Mouse (Mus musculus) heart, postnatal 0 days (tissue): ENCODE results near the gene Mindy4. TPM values are rescaled to one million over a fixed set of nuclear protein-coding genes. Genes with fewer than 3 reads are reported as not detected.

Experiments used
- ATAC-seq: fragments of 200-750 bp; cut with Nextera tagmentation; 2 replicates; pipeline ENCODE4 v1.8.0; 2017; ENCODE audit warnings: low read depth, moderate number of reproducible peaks, moderate library complexity; ENCODE audit not compliant: insufficient read depth
- DNase-seq: peaks from one replicate; pipeline ENCODE4 v3.0.0-alpha.2; 2016; ENCODE audit warnings: low spot score
- H3K27ac ChIP-seq: fragments of 300-500 bp; sonication (generic); 2 replicates; pipeline ENCODE4 v1.5.1; 2014; ENCODE audit warnings: low read depth, mild to moderate bottlenecking
- H3K27me3 ChIP-seq: fragments of 300-500 bp; sonication (generic); 2 replicates; pipeline ENCODE4 v1.6.1; 2014; ENCODE audit warnings: low read length, mixed read lengths; ENCODE audit not compliant: control insufficient read depth, insufficient read depth
- H3K36me3 ChIP-seq: fragments of 300-500 bp; sonication (generic); replicated peaks from 2 replicates; pipeline ENCODE4 v1.6.1; 2014; ENCODE audit warnings: low read length, mixed read lengths; ENCODE audit not compliant: control insufficient read depth, insufficient read depth
- H3K4me1 ChIP-seq: fragments of 300-500 bp; sonication (generic); 2 replicates; pipeline ENCODE4 v1.6.1; 2014; ENCODE audit warnings: antibody characterized with exemption; ENCODE audit not compliant: control insufficient read depth, insufficient read depth
- H3K4me2 ChIP-seq: fragments of 300-500 bp; sonication (generic); 2 replicates; pipeline ENCODE4 v1.6.1; 2014; ENCODE audit warnings: low read depth, mild to moderate bottlenecking, low read length, moderate library complexity
- H3K4me3 ChIP-seq: fragments of 300-500 bp; sonication (generic); 2 replicates; pipeline ENCODE4 v1.5.1; 2014; ENCODE audit warnings: low read depth, low read length
- H3K9ac ChIP-seq: fragments of 300-500 bp; sonication (generic); replicated peaks from 2 replicates; pipeline ENCODE4 v1.6.1; 2014; ENCODE audit warnings: low read depth, low read length, mixed read lengths
- H3K9me3 ChIP-seq: fragments of 300-500 bp; sonication (generic); replicated peaks from 2 replicates; pipeline ENCODE4 v1.6.1; 2016; ENCODE audit warnings: low read length; ENCODE audit not compliant: control insufficient read depth
- CTCF ChIP-seq: IDR thresholded peaks from 2 replicates; pipeline ENCODE4 v1.5.1; 2016; ENCODE audit warnings: antibody characterized with exemption, control low read depth, low read depth
- EP300 ChIP-seq: IDR thresholded peaks from 2 replicates; pipeline ENCODE4 v1.6.1; 2016; ENCODE audit warnings: antibody characterized with exemption, low read depth
- WGBS: fragments of 180-500 bp; shearing (Covaris S2); extraction: QIAGEN DNeasy Blood & Tissue Kit; methylation state at CpG from one replicate; pipeline ENCODE4 v1.1.7; 2014; 5-methylcytosine and 5-hydroxymethylcytosine counted together
- polyA plus RNA-seq: library from polyadenylated mRNA; unstranded; fragments of >200 nt; fragmentation: Nextera tagmentation; extraction: Ambion mirVana; gene quantifications from 2 replicates; pipeline ENCODE4 v1.2.1, GENCODE M21; 2015
- total RNA-seq: library from RNA; depleted of rRNA; stranded (reverse); fragments of >200 nt; gene quantifications from 2 replicates; pipeline ENCODE4 v1.2.3, GENCODE M21; 2014; ENCODE audit warnings: low replicate concordance

Mindy4 gene
- total and polyA plus RNA-seq, 2 experiments from 2014 or later = 3.9 to 31.2 TPM

DNA sequence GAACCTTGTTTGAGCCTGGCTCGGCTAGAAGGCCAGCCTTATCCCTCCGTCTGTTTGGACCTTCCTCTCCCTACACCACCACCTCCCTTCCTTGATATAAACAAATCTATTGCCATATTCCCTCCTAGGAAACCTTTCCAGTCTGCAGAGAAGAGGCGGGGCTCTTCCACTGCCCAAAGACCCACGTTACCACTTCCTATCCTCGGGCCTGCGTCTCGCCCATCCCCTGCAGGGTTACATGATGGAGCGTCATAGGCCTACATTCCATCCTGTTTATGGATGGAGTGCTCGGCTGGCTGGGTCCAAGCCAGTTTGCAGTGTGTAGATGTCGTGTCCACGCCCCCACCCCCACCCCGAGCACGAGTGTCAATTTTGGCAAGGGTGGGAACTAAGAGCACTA lies 124.1 kb downstream of the Mindy4 start:
- Histone ChIP-seq H3K9me3 (no peaks in the 10 kb centered on the region), H3K9ac (no peak overlapping the region), H3K4me3 (no peak overlapping the region), H3K36me3 (no peaks in the 10 kb centered on the region), H3K4me1 (peaks cover 19% of the 10 kb centered on the region), H3K27ac (peak overlapping the region; percentile 22), H3K27me3 (no peaks in the 10 kb centered on the region), H3K4me2 (no peak overlapping the region)
- DNase-seq = peak; percentile 28
- 60% methylated on average over 13 of the region's 13 CpGs for WGBS
- TF ChIP-seq EP300 (no peak), CTCF (no peak)
- peak; percentile 57 for ATAC-seq

DNA sequence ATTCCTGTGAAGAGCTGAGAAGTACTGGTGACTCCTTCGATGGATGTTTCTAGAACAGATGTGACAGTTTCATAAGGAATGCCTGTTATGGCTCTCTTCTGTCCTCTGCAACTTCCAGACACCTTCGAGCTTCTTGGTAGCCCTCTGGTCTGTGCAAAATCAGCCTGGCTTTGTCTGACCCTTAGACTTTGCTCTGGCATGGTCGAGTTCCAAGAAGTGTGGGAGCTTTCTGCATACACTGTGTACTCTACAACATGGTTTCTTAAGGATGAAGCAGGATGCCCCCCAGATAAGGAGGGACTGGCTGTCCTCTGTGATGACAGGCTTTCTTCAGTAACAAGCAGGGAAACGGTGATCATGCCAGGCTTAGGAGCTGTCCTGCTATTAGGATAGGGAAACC lies 125.0 kb downstream of the Mindy4 start:
- TF ChIP-seq CTCF = no peak
- TF ChIP-seq EP300 = no peak
- H3K9ac ChIP-seq = no peak overlapping the region
- no peak for DNase-seq
- H3K9me3 ChIP-seq = no peaks in the 10 kb centered on the region
- no peak for ATAC-seq
- no peak overlapping the region for H3K4me3 ChIP-seq
- no peak overlapping the region for H3K4me2 ChIP-seq
- H3K4me1 ChIP-seq = peaks cover 28% of the 10 kb centered on the region
- no peaks in the 10 kb centered on the region for H3K36me3 ChIP-seq
- H3K27ac ChIP-seq = peak overlapping the region; percentile 8; the same call in 1 of the 2 replicates
- 47% methylated on average over 4 of the region's 4 CpGs for WGBS
- H3K27me3 ChIP-seq = no peaks in the 10 kb centered on the region

DNA sequence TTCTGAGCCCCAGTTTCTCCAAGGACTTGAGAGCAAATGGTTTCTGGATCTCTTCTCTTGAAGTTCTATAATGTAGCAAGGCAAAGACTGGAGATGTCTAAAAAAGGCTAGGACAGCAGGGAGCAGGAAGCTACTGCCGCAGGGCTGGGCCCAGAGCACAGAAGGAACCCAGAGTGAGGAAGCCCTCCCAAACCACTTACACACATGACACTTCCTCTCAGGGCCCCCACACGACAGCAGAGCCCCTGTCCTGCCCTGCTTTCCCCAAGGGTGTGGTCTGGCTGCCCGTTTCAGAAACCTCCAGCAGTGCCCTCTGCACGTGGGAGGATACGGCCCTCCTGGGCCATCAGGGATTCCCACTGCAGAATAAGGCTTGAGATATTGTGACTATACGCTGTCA lies 128.1 kb downstream of the Mindy4 start:
- no peak overlapping the region for H3K9ac ChIP-seq
- 50% methylated on average over 6 of the region's 6 CpGs for WGBS
- H3K9me3 ChIP-seq = no peaks in the 10 kb centered on the region
- no peak for DNase-seq
- ATAC-seq = no peak
- no peak overlapping the region for H3K4me3 ChIP-seq
- H3K27me3 ChIP-seq = no peaks in the 10 kb centered on the region
- H3K27ac ChIP-seq = no peak overlapping the region
- H3K4me1 ChIP-seq = peaks cover 37% of the 10 kb centered on the region
- TF ChIP-seq CTCF (no peak), EP300 (no peak)
- no peaks in the 10 kb centered on the region for H3K36me3 ChIP-seq
- H3K4me2 ChIP-seq = no peak overlapping the region

DNA sequence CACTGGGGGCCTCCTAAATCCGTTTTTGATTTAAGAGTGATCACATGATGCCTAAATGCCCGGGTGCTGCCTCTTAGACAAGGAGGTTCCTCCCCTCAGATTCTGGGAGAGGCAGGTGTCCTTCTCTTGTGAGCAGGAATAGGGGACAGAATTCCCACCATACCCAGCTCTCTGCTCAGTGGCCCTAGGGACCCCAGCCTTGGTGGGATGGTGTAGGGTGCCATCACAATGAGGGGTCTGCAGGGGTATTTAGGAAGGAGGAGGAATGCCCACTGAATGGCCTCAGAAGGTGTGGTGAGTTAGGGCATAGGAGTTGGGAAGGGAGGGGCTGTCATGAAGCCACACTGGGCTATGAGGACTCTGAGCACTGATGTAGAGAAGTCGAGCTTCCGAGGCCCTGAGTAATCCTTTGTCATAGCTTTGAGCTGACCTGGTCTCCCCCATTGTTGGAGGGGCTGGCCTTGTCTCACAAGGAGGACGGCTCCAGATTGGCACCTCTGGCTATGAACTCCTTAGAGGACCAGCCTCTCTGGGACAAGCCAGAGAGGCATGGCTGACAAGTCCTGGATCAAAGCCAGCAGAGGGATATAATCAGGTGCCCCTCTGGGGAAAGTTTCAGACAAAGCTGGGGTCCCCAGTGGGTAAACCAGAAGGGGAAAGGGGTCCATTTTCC lies 129.1 kb downstream of the Mindy4 start:
- Histone ChIP-seq H3K9ac (no peak overlapping the region), H3K27ac (peak overlapping the region; percentile 44; the same call in 1 of the 2 replicates), H3K27me3 (no peaks in the 10 kb centered on the region), H3K9me3 (no peaks in the 10 kb centered on the region), H3K4me2 (no peak overlapping the region), H3K4me3 (no peak overlapping the region), H3K36me3 (no peaks in the 10 kb centered on the region), H3K4me1 (peaks cover 40% of the 10 kb centered on the region)
- TF ChIP-seq EP300 (no peak), CTCF (no peak)
- WGBS = 28% methylated on average over 5 of the region's 5 CpGs
- no peak for DNase-seq
- no peak for ATAC-seq

DNA sequence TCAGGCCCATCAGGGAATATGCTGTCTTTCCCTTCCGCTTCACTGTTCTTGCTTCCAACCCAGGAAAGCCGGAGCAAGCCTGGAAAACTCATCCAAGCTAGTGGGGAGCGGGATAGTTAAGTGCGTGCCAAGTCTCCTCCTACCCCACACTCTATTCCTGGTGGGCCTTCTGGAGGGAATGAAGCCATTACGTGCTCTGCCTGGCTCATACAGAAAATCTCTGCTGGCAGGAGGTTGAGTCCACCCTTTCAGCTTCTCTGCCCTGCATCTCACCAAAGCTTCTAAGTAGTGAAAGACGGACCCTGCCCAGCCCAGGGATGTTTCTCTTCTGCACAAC lies 129.6 kb downstream of the Mindy4 start:
- TF ChIP-seq EP300 = no peak
- no peak for TF ChIP-seq CTCF
- H3K27ac ChIP-seq = peak overlapping the region; percentile 44; the same call in 1 of the 2 replicates
- WGBS = 44% methylated on average over 6 of the region's 6 CpGs
- no peak for DNase-seq
- ATAC-seq = no peak
- H3K9me3 ChIP-seq = no peaks in the 10 kb centered on the region
- no peak overlapping the region for H3K4me2 ChIP-seq
- no peak overlapping the region for H3K4me3 ChIP-seq
- H3K36me3 ChIP-seq = no peaks in the 10 kb centered on the region
- H3K9ac ChIP-seq = no peak overlapping the region
- H3K4me1 ChIP-seq = peaks cover 38% of the 10 kb centered on the region
- no peaks in the 10 kb centered on the region for H3K27me3 ChIP-seq

DNA sequence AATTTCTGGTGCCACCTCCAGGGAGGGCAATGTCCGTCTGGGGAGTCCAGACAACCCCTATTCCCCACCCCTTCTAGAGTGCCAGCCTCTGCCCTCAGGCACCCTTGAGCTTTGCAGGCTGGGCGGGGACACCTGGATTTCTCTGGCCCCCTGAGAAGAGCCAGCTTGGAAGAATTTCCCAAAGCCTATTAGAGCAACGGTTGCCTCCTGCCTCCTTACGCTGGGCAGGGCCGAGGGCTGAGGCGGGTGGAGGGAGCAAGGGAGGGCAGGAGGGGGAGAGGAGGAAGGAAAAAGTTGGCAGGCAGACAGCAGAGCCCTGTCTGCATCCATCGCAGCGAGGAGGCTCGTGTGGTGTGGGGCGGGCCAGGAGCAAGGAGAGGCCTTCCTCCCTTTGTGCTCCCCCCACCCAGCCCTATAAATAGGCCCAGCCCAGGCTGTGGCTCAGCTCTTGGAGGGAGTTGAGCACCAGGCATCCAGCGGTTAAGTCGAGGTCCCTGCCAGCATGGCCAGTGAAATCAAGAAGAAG lies 132.9 kb downstream of the Mindy4 start, which contains the start of gene Aqp1:
Aqp1 (plus strand) TSS at position 444 of the 526 bp plus-strand sequence.
- DNase-seq = peak; percentile 87
- Histone ChIP-seq H3K4me1 (peaks cover 50% of the 10 kb centered on the region), H3K9me3 (no peaks in the 10 kb centered on the region), H3K4me3 (peak within 1 kb of the TSS; percentile 40), H3K36me3 (no peaks in the 10 kb centered on the region), H3K27ac (0 out of 2 replicates have a peak within 1 kb of the TSS, but pooled peaks have one; percentile 36), H3K27me3 (no peaks in the 10 kb centered on the region), H3K4me2 (peak within 1 kb of the TSS; percentile 53), H3K9ac (peak within 1 kb of the TSS; percentile 34; the same call in 1 of the 2 replicates)
- no peak for TF ChIP-seq CTCF
- TF ChIP-seq EP300 = no peak
- WGBS = 4% methylated on average over 12 of the region's 12 CpGs
- peak; percentile 87 for ATAC-seq
